1 mouse cellular context compared by ENCODE assay signal in the genomic region with DNA sequence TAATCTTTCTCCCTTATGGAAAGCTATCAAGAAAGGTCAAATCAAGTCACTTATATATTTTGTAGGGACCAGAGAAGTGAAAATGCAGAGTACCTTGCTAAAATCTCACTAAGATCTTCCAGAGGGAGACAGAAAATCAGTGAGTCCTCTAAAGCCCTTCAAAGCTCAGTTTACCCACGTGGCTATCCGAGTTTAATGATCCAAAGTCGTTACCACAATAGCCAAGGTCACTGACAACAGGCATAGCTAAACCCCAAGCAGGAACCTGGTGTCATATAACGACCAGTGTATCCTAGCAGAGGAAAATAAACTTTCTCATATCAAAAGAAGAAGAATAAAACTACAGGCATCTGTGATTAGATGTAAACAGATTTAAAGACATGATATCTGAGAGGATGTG.
TF ChIP-seq lines count a peak whose summit lies in the region.

No protein-coding gene starts in this region.

TF ChIP-seq in ES-E14, 5 proteins besides CTCF, POLR2A, EP300 and RAD21 (continued from another document):
- TF ChIP-seq MAFK (IDR thresholded peaks at IDR 0.05; ENCODE audit: insufficient read depth, low read depth, low read length) (no peak), CHD2 (IDR thresholded peaks at IDR 0.05; ENCODE audit: low read depth, low read length) (no peak), HCFC1 (IDR thresholded peaks at IDR 0.05; ENCODE audit: borderline replicate concordance, insufficient read depth, low read length) (no peak)
